Mouse (Mus musculus): ENCODE results near the gene Tph1. TPM values are rescaled to one million over a fixed set of nuclear protein-coding genes. Genes with fewer than 3 reads are reported as not detected.

Tph1 gene
- polyA plus RNA-seq, 1 experiment from 2014 or later = 0.40 TPM

DNA sequence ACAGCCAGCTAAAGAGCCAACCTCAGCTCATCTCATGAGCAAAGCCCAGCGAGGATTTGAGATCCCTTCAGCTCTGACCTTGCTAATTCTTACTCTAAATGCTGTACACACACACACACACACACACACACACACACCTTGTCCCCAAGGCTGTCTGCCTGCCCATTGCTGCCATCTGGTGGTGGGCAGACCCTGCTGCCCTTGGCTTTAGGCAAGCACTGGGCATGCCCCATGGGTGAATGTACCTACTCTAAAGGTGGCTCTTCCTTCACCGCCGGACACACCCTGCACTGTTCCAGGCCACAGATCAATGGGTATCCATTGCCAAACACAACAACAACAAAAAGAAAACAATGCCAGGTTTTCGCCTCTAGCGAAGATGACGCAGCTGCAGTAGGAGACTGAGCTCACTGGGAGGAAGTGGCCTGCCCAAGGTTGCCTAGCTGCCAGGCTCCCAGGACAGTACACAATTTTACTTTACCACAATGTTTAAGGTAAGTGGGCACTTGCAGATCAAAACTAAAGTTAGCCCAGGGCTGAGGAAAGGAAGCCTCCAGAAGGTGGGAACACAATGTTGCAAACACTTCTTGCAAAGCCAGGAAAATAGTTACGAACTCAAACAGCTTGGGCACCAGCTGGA lies 65.8 kb downstream of the Tph1 start:
- 83% methylated on average over 7 of the region's 7 CpGs for WGBS
- Histone ChIP-seq H3K4me2 (ENCODE audit: low read depth, severe bottlenecking) (no peak overlapping the region), H3K36me3 (ENCODE audit: control insufficient read depth, insufficient read depth, low read length) (no peaks in the 10 kb centered on the region), H3K4me3 (ENCODE audit: low read depth, low read length) (no peak overlapping the region), H3K27ac (replicated peaks; ENCODE audit: low read depth, low read length) (no peak overlapping the region), H3K9ac (ENCODE audit: low read length) (no peak overlapping the region), H3K4me1 (ENCODE audit: control insufficient read depth, insufficient read depth, low read length) (no peaks in the 10 kb centered on the region), H3K27me3 (ENCODE audit: control insufficient read depth, insufficient read depth, low read length) (no peaks in the 10 kb centered on the region), H3K9me3 (ENCODE audit: control insufficient read depth, low read length) (no peaks in the 10 kb centered on the region)
- ATAC-seq (ENCODE audit: insufficient number of reproducible peaks, low FRiP score, low TSS enrichment, low read depth) (peak; percentile 66; the same call in 1 of the 2 replicates), DNase-seq (ENCODE audit: low spot score) (peak; percentile 76)

DNA sequence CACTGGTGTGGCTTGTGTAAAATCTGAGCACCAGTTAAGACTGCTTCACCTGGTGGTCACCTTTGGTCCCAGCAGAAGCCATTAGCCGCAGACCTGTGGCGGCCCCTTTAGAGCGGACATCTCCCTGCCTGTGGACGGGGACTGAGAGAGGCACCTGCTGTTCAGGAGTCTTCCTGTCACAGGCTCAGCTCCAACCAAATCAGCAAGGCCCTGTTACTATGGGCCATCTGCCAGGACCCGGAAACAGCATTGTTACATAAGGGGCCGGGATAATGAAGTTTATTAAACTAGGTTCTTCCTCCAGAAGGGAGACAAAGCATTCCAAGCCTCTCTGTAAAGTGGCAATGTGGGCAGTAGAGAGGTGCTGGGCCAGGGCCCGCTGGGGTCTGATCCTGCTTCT lies 69.3 kb downstream of the Tph1 start:
- H3K9ac ChIP-seq (ENCODE audit: low read length) = no peak overlapping the region
- H3K27ac ChIP-seq (replicated peaks; ENCODE audit: low read depth, low read length) = no peak overlapping the region
- DNase-seq (ENCODE audit: low spot score) (no peak), ATAC-seq (ENCODE audit: insufficient number of reproducible peaks, low FRiP score, low TSS enrichment, low read depth) (no peak)
- peaks cover 8% of the 10 kb centered on the region; the same call in 1 of the 2 replicates for H3K4me1 ChIP-seq (ENCODE audit: control insufficient read depth, insufficient read depth, low read length)
- no peaks in the 10 kb centered on the region for H3K27me3 ChIP-seq (ENCODE audit: control insufficient read depth, insufficient read depth, low read length)
- no peaks in the 10 kb centered on the region for H3K36me3 ChIP-seq (ENCODE audit: control insufficient read depth, insufficient read depth, low read length)
- no peak overlapping the region for H3K4me2 ChIP-seq (ENCODE audit: low read depth, severe bottlenecking)
- WGBS = 93% methylated on average over 7 of the region's 7 CpGs
- H3K4me3 ChIP-seq (ENCODE audit: low read depth, low read length) = no peak overlapping the region
- no peaks in the 10 kb centered on the region for H3K9me3 ChIP-seq (ENCODE audit: control insufficient read depth, low read length)

DNA sequence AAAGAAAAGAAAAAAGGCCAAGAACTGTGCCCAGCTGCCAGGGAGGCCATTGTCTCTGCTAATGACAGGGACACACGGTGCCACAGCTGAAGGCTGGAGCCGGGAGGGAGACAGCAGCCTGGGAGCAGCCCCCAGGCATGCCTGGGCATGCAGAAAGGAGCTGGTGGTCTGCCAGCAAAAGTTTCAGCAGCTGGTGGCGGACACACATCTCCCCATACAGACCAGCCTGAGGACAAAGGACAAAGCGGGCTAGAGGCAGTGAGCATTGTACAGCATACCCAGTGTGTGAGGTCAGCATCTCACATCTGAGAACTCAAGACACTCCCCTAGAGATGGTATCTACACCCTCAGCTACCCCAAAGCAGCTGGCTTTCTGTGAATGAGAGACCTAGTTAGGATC lies 70.3 kb downstream of the Tph1 start:
- no peaks in the 10 kb centered on the region for H3K36me3 ChIP-seq (ENCODE audit: control insufficient read depth, insufficient read depth, low read length)
- no peak overlapping the region for H3K4me2 ChIP-seq (ENCODE audit: low read depth, severe bottlenecking)
- 76% methylated on average over 4 of the region's 4 CpGs for WGBS
- H3K4me3 ChIP-seq (ENCODE audit: low read depth, low read length) = no peak overlapping the region
- DNase-seq (ENCODE audit: low spot score) (no peak), ATAC-seq (ENCODE audit: insufficient number of reproducible peaks, low FRiP score, low TSS enrichment, low read depth) (no peak)
- no peaks in the 10 kb centered on the region for H3K9me3 ChIP-seq (ENCODE audit: control insufficient read depth, low read length)
- H3K4me1 ChIP-seq (ENCODE audit: control insufficient read depth, insufficient read depth, low read length) = peaks cover 8% of the 10 kb centered on the region; the same call in 1 of the 2 replicates
- no peaks in the 10 kb centered on the region for H3K27me3 ChIP-seq (ENCODE audit: control insufficient read depth, insufficient read depth, low read length)
- H3K9ac ChIP-seq (ENCODE audit: low read length) = no peak overlapping the region
- H3K27ac ChIP-seq (replicated peaks; ENCODE audit: low read depth, low read length) = no peak overlapping the region

DNA sequence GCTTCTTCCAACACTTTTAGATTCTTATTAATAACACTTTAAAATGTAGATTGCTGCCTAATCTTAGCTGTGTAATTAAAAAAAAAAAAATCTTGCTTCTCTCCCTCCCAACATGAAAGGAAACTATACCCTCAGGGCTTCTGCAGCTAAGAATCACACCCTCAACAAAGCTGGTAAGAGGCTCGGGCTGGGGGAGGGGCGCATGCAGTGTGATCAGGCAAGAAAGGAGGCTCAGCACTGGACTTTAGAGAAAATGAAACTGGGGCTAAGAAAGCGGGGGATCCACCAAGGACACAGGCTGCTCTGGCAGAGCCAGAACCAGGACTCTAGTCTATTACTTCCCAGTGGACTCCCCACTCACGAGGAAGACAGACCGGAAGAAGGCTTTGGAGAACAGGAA lies 71.2 kb downstream of the Tph1 start:
- Histone ChIP-seq H3K9ac (ENCODE audit: low read length) (no peak overlapping the region), H3K4me3 (ENCODE audit: low read depth, low read length) (no peak overlapping the region), H3K4me1 (ENCODE audit: control insufficient read depth, insufficient read depth, low read length) (peaks cover 8% of the 10 kb centered on the region; the same call in 1 of the 2 replicates), H3K36me3 (ENCODE audit: control insufficient read depth, insufficient read depth, low read length) (no peaks in the 10 kb centered on the region), H3K9me3 (ENCODE audit: control insufficient read depth, low read length) (no peaks in the 10 kb centered on the region), H3K27me3 (ENCODE audit: control insufficient read depth, insufficient read depth, low read length) (no peaks in the 10 kb centered on the region), H3K27ac (replicated peaks; ENCODE audit: low read depth, low read length) (no peak overlapping the region), H3K4me2 (ENCODE audit: low read depth, severe bottlenecking) (no peak overlapping the region)
- DNase-seq (ENCODE audit: low spot score) = no peak
- WGBS = 44% methylated on average over 5 of the region's 5 CpGs
- no peak for ATAC-seq (ENCODE audit: insufficient number of reproducible peaks, low FRiP score, low TSS enrichment, low read depth)

DNA sequence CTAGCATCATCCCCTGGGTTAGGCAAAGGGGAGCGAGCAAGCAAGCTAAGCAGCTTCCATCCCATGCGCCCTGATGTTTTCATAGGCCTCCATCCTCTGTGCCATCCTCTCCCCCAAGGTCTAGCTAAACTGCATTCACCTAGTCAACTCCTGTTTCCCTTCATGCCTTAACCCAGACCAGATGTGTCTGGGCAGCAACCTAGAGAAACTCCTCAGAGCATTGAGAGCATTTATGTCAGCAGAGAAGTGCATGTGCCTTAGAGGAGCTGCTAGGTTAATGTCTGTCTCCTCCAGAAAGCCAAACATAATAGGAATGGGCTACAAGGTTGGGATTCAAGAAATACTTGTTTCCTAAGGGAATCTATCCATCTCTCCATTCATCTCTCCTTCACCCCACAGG lies 75.3 kb downstream of the Tph1 start:
- ATAC-seq (ENCODE audit: insufficient number of reproducible peaks, low FRiP score, low TSS enrichment, low read depth) = no peak
- H3K9me3 ChIP-seq (ENCODE audit: control insufficient read depth, low read length) = no peaks in the 10 kb centered on the region
- H3K4me2 ChIP-seq (ENCODE audit: low read depth, severe bottlenecking) = no peak overlapping the region
- DNase-seq (ENCODE audit: low spot score) = no peak
- no peak overlapping the region for H3K4me3 ChIP-seq (ENCODE audit: low read depth, low read length)
- peaks cover 8% of the 10 kb centered on the region; the same call in 1 of the 2 replicates for H3K4me1 ChIP-seq (ENCODE audit: control insufficient read depth, insufficient read depth, low read length)
- no peaks in the 10 kb centered on the region for H3K27me3 ChIP-seq (ENCODE audit: control insufficient read depth, insufficient read depth, low read length)
- no peak overlapping the region for H3K9ac ChIP-seq (ENCODE audit: low read length)
- no peak overlapping the region for H3K27ac ChIP-seq (replicated peaks; ENCODE audit: low read depth, low read length)
- H3K36me3 ChIP-seq (ENCODE audit: control insufficient read depth, insufficient read depth, low read length) = no peaks in the 10 kb centered on the region
- 91% methylated on average over 2 of the region's 2 CpGs for WGBS

Other genes starting within 250 kb of the Tph1 start
- 11.1 and 13.2 TPM in 2 replicates for gene Sergef, start 32.7 kb downstream of the Tph1 start, polyA plus RNA-seq (2014; fragmentation: Nextera tagmentation; extraction: Ambion mirVana)
- gene Saal1, start 38.1 kb upstream of the Tph1 start, polyA plus RNA-seq (2014; fragmentation: Nextera tagmentation; extraction: Ambion mirVana) = 48.1 and 50.8 TPM in 2 replicates
- gene Saa3, start 43.2 kb upstream of the Tph1 start, polyA plus RNA-seq (2014; fragmentation: Nextera tagmentation; extraction: Ambion mirVana) = 0.20 and 0.29 TPM in 2 replicates
- gene Saa4, start 60.1 kb upstream of the Tph1 start, polyA plus RNA-seq (2014; fragmentation: Nextera tagmentation; extraction: Ambion mirVana) = not detected in 2 replicates
- gene Saa1, start 70.4 kb upstream of the Tph1 start, polyA plus RNA-seq (2014; fragmentation: Nextera tagmentation; extraction: Ambion mirVana) = 0.81 TPM in 1 of 2 replicates, not detected in the other
- 0.68 and 0.98 TPM in 2 replicates for gene Saa2, start 79.3 kb upstream of the Tph1 start, polyA plus RNA-seq (2014; fragmentation: Nextera tagmentation; extraction: Ambion mirVana)
- gene Hps5, start 123.5 kb upstream of the Tph1 start, polyA plus RNA-seq (2014; fragmentation: Nextera tagmentation; extraction: Ambion mirVana) = 18.6 and 21.3 TPM in 2 replicates
- gene Gtf2h1, start 123.6 kb upstream of the Tph1 start, polyA plus RNA-seq (2014; fragmentation: Nextera tagmentation; extraction: Ambion mirVana) = 51.0 and 51.6 TPM in 2 replicates
- 1,902 and 2,130 TPM in 2 replicates for gene Ldha, start 168.9 kb upstream of the Tph1 start, polyA plus RNA-seq (2014; fragmentation: Nextera tagmentation; extraction: Ambion mirVana)
- 0.19 and 0.26 TPM in 2 replicates for gene Ldhc, start 188.7 kb upstream of the Tph1 start, polyA plus RNA-seq (2014; fragmentation: Nextera tagmentation; extraction: Ambion mirVana)
- gene Tsg101, start 247.4 kb upstream of the Tph1 start, polyA plus RNA-seq (2014; fragmentation: Nextera tagmentation; extraction: Ambion mirVana) = 268 and 272 TPM in 2 replicates